Mouse (Mus musculus) ES-E14 (cell line): Measurements from ENCODE around the gene Six3.

Experiments used
- HCFC1 ChIP-seq: IDR thresholded peaks from 2 replicates; pipeline ENCODE4 v1.6.1; 2012; ENCODE audit warnings: low read length, inconsistent platforms, borderline replicate concordance; ENCODE audit not compliant: insufficient read depth
- ZC3H11A ChIP-seq: IDR thresholded peaks from 2 replicates; pipeline ENCODE4 v1.6.1; 2012; ENCODE audit warnings: low read depth, mild to moderate bottlenecking, inconsistent platforms, low read length, borderline replicate concordance
- ZNF384 ChIP-seq: IDR thresholded peaks from 2 replicates; pipeline ENCODE4 v1.6.1; 2012; ENCODE audit warnings: low read depth, low read length, inconsistent platforms

- TF ChIP-seq HCFC1 (no peak), ZC3H11A (no peak), ZNF384 (no peak)
Measured at GRCm38 (mm10) chr17:85622493-85623157, 9.2 kb downstream of the Six3 start.
